Mouse (Mus musculus) heart, postnatal 25 days (tissue): ENCODE measurements at regions not wholly inside any gene's neighbourhood (a gene's known extent, or its start where the extent isn't known, plus 50 kb on each side); places are given as distances from the start of the nearest gene placed in this dataset.

Source experiments
- DNase-seq: peaks from one replicate; pipeline ENCODE4 v3.0.0; 2022; ENCODE audit warnings: low spot score
- intact Hi-C: fragments of 180-260 bp; cut with DNase I; formaldehyde crosslinking; loops from one replicate; pipeline ENCODE4 v1.15.1; 2025

DNA sequence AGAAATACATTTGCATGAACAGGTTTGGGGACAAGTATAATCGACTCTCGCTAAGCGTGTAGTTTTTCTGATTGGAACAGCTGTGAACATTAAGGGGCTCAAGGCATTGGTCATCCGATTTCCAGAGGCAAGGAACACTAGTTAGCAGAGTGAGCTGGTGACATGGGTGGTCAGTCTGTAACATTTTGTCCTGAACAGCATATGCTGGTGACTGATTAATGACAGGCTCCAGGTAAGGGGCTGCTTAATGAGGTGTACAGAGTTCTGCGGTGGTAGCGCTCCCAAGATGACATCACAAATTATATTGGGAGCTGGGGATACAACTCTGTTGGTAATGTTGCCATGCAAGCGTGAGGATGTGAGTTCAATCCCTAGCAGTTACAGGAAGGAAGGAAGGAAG is 266.3 kb upstream of the Castor2 start:
- intact Hi-C loops = no loop called here
- no peak for DNase-seq

DNA sequence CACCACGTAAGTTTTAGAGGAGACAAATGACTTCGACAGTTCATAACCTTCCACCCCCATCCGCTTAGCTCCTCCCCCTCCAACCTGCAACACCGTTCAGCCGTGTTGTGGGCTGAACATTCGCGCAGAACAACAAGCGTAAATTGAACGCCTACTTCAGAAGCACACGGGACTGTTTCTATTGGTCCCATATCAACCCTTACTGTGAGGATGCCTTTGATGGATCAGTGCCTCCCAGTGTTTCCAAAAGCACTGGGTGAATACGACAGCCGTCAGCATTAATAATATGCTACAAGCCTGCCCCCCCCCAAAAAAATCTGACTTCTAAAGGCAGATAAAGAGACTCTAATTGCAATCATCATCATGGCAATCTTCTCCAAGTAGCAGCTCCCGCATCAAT is 271.3 kb upstream of the Castor2 start:
- DNase-seq = no peak
- intact Hi-C loops = no loop called here

DNA sequence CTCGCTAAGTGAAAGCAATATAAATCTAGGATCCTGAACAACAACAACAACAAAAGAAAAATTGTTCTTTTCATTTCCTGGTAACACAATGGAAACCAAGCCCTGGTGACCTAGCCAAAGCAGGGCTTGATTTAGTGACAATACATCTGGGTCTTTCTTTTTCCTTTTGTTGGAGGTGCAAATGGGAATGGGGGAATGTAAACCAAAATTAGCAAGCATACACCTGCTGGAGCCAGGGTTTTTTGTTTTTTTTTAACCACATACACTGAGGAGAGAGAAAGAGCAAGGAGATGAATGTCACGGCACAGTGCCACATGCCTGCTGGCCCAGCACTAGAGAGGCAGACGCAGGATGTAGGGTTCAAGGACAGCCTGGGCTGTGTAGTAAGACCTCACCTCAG is 275.6 kb upstream of the Castor2 start:
- intact Hi-C loops = no loop called here
- DNase-seq = no peak

DNA sequence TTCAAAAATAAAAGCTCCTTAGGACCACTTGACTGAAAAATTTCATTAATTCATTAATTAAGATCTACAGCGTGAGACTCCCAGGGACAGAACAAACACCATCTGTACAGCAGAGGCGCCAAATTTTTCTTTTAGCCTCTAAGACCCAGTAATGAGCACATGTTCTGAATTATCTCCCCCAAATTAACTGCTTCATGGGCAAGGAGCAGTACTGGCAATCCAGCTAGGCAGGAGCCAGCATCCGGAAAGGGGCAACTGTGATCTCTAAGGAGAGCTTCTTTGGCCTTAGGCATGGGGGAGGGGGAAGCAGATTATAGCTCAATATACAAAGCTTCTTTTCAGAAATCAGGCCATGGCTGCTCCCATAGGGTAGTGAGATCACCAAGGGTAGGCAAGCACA is 278.2 kb upstream of the Castor2 start:
- no peak for DNase-seq
- intact Hi-C loops = no loop called here

DNA sequence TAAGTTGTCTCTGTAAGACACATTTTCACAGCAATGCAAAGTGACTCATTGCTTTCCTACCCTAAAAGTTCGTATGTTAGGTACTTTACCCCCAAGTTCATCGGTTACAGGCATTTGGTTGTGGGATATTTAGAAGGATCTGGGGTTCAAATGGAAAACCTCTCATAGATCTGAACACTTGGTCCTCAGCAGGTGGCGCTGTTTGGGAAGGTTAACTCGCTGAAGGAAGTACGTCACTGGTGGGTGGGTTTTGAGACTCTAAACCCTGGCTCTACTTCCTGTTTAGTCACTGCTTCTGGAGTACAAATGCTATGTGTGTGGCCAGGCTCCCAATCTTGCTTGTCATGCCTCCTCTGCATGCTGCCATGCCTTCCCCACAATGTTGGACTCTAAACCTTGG is 284.0 kb upstream of the Castor2 start:
- intact Hi-C loops = loop anchor here (10.0 kb wide), 1 partner anchor 189 kb away; no protein-coding TSS in a partner anchor
- DNase-seq = no peak

DNA sequence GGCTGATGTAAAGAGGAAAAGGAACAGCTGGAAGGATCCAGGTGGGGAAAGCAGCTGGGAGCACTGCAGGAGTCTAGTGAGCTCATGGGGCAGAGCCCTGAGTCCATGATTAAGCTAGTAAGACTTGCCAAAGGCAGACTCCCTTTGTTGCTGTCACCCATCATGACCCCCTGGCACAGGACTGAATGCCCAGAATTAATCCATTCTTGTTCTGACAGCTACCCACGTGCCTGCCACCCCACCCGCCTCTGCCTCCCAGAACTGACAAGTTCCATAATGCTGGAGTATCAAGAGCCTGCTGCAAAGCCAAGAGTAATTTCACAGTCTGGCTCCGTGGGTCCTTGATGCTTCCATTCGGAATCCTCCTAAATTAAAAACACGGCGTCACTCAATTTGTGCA is 285.1 kb upstream of the Castor2 start:
- intact Hi-C loops = loop anchor here (10.0 kb wide), 1 partner anchor 190 kb away; no protein-coding TSS in a partner anchor
- no peak for DNase-seq

DNA sequence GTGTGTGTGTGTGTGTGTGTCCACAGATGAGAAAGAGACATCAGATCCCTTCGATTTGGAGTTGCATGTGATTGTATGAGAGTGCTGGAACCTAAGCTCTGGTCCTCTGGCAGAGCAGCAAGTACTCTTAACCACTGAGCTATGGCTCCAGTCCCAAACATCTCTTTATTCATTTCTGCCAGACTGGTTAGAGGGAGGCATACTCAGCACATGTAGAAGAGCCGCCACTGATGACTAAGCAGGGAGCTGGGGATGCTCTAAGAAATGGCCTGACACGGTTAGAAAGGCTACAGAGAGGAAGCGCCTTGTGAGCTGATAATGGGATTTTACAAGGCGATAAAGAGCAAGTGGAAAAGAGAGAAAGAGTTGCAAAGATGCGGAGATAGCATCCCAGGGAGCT is 287.3 kb upstream of the Castor2 start:
- no peak for DNase-seq
- intact Hi-C loops = loop anchor here (10.0 kb wide), 1 partner anchor 193 kb away; no protein-coding TSS in a partner anchor

DNA sequence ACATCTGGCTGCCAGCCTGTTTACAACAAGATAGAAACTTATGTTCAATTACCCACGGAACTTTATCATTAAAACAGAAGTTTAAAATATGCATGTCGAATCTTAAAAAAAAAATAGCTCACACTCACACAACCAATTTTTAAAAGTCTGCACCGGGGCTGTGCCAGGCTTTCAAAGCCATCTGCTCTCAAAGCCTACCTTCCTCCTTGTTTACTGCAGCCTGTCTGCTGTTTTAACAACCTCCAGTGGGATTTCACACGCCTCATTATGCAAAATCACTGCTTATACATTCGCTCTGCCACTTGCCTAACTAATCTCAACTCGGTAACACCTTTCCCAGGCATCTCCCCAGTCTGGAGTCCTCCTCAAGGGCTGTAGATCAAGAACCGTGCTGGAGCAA is 292.6 kb upstream of the Castor2 start:
- intact Hi-C loops = loop anchor here (10.0 kb wide), 1 partner anchor 258 kb away; no protein-coding TSS in a partner anchor
- no peak for DNase-seq

DNA sequence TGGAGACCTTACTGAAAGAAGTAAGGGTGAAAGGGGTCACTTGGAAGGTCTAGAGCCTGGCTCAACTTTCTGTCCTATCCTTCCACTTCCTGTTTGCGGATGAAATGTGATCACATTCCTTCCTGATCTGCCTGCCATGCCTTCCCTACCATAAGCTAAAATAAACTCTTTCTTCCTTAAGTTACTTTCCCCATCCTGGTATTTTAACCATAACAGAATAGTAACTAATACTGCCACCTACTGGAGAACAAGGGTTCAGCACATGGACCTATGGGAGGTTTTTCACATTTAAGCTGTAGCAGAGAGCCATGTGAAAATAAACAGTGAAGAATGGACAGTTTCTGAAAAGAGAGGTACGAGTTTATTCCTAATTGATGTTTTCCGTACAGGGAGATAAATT is 297.5 kb upstream of the Castor2 start:
- DNase-seq = no peak
- intact Hi-C loops = loop anchor here (10.0 kb wide), 1 partner anchor 263 kb away; no protein-coding TSS in a partner anchor

DNA sequence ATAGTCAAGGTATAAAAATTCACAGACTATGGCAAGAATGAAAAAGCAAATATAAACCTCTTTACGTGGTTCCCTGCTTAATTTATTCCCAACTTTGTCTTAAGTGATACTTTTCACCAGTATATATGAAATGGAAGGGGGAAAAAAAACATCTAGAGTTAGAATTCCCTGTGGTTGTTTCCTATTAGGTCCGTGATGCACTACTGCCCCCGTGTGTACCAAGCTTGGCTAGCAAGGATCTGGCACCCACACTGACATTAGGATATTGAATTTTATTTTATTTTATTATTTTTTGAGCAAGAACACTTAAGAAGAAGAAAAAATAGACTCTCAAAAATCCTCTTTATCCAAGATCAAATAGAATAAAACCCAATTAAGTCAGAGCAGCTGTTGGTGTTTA is 303.9 kb upstream of the Castor2 start:
- intact Hi-C loops = loop anchor here (10.0 kb wide), 1 partner anchor 1561 kb away; no protein-coding TSS in a partner anchor

DNA sequence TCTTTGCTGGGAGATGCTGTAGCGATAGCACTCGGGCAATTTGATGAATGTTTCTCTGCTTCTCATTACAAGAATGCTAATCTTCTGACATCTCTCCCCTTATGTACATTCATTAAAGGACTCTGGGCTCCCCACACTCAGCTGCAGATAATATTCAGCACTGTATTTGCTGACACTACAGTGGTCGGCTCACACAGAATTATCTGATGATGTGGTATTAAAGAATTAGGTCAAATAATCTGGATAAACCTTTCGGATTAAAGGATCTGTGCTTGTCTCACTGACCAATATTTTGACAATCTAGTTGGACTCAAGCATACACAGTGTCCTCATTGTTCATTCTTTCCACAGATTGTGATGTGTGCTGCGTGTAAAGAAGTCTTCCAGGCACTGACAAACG is 308.8 kb upstream of the Castor2 start:
- intact Hi-C loops = loop anchor here (10.0 kb wide), 1 partner anchor 1556 kb away; no protein-coding TSS in a partner anchor
- DNase-seq = no peak

More for the DNA sequence above, 303.9 kb upstream of the Castor2 start:
- no peak for DNase-seq

DNA sequence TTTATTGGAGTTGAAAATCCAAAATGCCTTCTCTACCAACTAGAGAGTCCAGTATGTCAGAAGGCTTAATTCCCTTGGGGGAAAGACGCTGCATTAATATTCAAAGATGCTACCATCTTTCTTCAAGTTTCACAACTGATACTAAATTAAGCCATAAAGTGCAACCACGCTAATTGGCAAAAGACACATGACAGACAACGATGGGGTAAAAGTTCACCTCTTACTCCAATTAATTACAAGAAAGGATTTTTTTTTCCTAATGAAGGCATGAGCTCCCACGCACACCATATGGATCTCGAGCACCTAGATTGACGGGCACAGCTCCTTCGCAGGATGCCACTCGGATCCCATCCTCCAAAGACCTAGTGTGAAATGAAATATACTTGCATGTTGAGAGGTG is 311.5 kb upstream of the Castor2 start:
- intact Hi-C loops = no loop called here
- DNase-seq = no peak

DNA sequence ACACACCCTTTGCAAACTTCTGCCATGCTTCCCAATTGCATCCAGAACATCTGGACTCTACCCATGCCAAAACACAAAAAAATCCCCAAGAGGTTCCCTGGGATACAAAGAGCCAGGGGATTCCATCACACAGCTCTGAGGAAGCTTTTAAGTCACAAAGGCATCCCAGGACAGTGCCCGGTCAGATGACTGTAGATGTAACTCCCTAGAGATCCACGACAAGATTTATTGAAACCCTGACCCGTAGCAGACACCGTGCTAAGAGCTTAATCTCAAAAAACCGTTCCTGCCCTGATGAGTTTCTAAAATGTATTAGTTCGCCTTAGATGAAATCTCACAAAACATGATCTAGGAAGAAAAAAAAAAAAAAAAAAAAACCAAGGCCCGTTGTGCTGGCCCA is 312.0 kb upstream of the Castor2 start:
- intact Hi-C loops = no loop called here
- DNase-seq = no peak

DNA sequence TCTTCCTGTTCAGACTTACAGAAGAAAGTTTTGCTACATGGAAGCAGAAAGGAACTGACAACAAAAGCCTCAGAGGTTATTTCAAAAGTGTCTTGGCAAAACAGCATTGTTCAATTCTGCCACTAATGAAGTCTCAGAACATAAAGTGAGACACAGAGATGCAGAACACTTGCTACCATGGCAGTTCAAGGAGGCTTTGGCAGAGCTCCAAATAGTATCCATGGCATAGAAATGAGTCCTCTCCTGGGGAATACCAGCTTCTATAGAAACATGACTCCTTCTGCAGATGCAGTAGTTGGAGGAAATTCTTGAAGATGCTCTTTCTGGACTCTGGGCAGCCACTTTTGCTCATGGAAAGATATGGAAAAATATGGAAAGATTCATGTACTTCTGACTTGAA is 322.9 kb upstream of the Castor2 start:
- DNase-seq = no peak
- intact Hi-C loops = no loop called here

DNA sequence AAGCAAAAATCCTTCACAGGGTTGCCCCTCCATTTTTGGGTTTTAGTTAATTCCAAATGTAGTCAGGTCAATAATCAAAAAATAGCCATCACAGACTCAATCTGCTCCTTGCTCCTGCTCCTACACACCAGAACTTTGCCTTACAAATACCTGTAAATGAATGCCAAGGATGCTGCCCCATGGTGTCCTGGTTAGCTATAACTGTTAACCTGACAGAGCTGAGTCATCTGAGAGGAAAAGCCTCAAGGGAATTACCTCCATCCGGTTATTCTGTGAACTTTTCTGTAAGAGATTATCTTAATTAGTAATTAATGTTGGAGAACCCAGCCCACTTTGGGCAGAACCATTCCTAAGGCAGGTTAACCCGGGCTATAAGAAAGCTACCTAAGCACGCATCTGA is 325.4 kb upstream of the Castor2 start:
- intact Hi-C loops = no loop called here
- DNase-seq = no peak

DNA sequence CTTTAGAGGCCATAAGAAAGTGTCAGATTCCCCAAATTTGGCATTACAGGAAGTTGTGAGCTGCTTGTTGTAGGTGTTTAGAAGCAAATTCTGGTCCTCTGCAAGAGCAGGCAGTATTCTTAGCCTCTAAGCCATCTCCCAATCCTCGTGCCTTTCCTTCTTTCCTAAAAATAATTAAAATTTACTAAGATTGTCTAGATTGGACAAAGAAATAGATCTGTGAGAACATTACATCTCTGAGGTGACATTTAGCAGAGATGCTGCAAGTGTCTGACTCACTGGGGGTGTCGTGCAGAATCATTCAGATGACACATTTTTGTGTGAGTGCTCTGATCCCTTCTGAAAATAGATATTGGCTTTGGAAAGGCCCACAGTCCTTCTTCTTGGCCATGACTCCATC is 330.7 kb upstream of the Castor2 start:
- DNase-seq = no peak
- intact Hi-C loops = no loop called here

DNA sequence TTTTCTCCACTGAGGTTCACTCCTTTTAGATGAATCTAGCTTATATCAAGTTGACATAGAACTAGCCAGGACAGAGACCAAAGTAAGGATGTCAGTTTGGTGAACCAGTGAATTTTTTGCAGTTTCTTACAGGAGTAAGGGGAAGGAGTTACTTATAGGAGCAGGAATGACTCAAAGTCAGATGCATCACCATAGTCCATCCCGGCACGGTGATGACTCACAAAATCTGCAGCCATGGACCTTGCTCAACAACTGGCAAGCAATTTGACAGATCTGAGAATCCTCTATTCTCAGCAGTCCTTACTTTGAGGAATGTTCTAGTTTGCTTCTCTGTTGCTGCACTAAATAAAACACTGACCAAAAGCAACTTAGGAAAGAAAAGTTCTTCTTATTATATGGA is 341.7 kb upstream of the Castor2 start:
- intact Hi-C loops = no loop called here
- no peak for DNase-seq

DNA sequence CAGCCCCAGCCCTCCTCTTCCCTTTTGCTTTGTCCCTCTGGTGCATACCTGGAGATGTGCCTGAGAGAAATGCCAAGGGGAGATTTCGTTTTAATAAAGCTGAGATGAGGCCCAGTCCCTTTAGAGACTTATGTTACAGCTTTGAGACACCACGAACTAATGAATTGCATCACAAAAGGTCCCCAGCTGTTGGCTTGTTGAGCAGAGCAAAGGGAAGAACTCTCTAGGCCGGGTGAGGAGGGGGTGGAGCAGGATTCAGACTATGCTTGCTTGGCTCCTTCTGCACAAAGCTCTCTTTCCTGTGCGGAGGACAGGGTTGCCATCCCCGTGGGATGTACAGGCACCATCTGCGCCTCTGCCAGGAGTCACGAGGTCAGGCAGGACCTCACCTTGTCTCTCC is 345.3 kb upstream of the Castor2 start:
- intact Hi-C loops = no loop called here
- no peak for DNase-seq

DNA sequence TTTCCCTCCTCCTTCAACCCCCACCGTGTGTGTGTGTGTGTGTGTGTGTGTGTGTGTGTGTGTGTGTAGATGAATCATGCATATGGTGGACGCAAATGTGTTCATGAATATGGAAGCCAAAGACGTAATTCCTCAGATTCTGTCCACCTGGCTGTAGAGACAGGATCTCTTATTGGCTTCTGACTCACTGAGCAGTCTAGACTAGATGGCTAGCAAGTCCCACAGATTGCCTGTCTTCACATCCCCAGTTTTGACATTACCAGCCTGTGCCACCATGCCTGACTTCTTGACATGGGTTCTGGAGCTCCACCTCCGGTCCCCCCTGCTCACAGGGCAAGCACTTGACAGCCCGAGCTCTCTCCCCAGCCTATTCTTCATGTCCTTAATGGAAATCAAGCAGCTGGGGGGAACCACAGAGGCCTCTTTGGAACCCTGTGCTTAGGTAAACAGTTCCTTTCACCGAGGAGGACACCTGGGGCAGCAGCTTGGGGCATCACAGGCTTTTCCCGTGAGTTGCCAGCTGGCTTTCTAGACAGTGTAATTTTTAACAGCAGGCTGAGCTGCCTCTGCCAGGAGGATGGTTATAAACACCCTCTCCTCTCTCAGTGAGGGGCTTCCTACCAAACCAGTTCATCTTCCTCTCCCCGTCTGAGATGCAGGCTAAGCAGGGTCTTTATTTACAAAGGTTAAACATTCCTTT is 345.9 kb upstream of the Castor2 start:
- DNase-seq = no peak
- intact Hi-C loops = no loop called here

DNA sequence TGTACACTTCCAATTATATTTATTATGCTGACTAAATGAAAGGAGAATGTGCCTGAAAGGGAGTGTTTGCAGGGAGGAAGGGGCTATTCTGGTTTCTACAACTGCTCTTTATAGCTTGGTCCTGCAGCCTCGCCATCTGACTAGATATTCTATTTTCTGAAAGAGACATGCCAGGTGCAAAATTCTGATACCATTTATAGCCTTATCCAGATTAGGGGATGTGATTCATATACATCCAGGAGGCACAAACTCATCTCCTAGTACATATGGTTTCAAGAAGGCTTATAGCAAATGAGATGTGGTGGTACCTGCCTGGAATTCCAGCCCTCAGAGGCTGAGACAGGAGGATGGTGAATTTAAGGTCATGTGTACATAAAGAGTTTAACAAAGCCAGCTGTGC is 352.6 kb upstream of the Castor2 start:
- DNase-seq = no peak
- intact Hi-C loops = no loop called here

DNA sequence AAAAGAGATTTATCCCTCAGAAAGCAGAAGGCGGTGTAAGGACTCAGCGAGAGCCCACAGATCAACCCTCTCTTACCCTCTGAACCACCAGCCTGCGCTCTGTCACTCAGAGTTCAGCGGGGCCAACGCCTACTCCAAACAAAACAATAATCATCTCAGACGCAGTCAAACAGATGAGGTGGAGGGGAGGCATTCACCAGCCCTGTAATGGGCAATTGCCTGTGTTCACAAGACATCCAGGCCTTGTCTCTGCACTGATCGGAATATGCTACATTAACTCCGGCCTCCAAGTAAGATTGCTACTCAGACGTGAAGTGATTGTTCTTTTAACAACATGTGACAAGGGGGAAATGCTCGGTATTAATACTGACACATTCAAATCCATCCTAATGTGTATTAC is 353.1 kb upstream of the Castor2 start:
- intact Hi-C loops = no loop called here
- no peak for DNase-seq

DNA sequence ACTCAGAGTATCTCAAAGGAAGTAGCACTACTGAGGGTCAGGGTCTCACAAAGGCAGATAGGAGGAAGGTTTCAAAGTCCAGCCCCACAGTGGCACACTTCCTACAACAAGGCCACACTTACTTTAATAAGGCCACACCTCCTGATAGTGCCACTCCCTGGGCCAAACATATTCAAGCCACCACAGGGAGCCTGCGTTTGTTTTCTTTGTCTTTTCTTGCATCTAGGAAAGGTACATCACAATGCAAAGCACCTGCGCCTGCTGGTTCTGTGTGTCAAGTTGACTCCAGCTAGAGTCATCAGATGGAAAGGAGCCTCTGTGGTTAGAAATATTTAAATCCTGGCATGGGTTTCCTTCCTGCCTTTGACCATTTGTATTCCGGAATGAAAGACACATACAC is 355.4 kb upstream of the Castor2 start:
- no peak for DNase-seq
- intact Hi-C loops = no loop called here
